Mouse (Mus musculus): ENCODE measurements around the gene Psmd11.

GRCm38 (mm10) chr11:80483536-80484067 lies 55.2 kb downstream of the Psmd11 start:
- TF ChIP-seq CTCF (IDR thresholded peaks at IDR 0.05; ENCODE audit: control insufficient read depth, insufficient read depth, low read length) = no peak
- TF ChIP-seq POLR2A (IDR thresholded peaks at IDR 0.05; ENCODE audit: borderline replicate concordance, control insufficient read depth, low read depth, low read length) = no peak

Measured in bone marrow, adult 2 months (tissue).